Mouse (Mus musculus) ES-E14 (cell line): ENCODE data around the gene Smyd2.

Source experiments
- CHD2 ChIP-seq: IDR thresholded peaks from 2 replicates; pipeline ENCODE4 v1.6.1; 2014; ENCODE audit warnings: mild to moderate bottlenecking, low read depth, low read length, inconsistent platforms
- HCFC1 ChIP-seq: IDR thresholded peaks from 2 replicates; pipeline ENCODE4 v1.6.1; 2012; ENCODE audit warnings: low read length, inconsistent platforms, borderline replicate concordance; ENCODE audit not compliant: insufficient read depth
- ZC3H11A ChIP-seq: IDR thresholded peaks from 2 replicates; pipeline ENCODE4 v1.6.1; 2012; ENCODE audit warnings: low read depth, mild to moderate bottlenecking, inconsistent platforms, low read length, borderline replicate concordance

DNA sequence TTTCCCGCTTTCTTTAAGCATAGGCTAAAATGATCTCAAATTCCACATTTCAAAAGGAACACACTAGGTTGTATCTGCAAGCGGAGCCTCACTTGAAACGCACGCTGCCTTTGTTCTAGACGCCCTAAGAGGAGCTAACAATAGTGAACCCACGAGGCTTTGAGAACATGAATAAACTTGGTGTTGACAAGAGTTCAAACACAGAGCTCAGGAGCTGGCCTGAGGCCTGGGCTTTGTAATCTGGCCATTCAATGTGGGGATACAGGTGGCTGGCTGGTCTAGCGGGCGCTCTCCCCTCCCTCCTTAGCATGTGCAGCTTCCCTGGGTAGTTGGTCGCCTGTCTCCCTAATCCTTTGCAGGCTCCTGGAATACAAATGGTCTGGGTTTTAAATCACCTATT lies 24.3 kb downstream of the Smyd2 start:
- no peak for TF ChIP-seq ZC3H11A
- TF ChIP-seq CHD2: no peak
- TF ChIP-seq HCFC1: no peak
